Mouse (Mus musculus) erythroblast, embryonic 14.5 days (primary cell): Measurements from ENCODE around the gene Cacna1s.

Experiments used
- GATA1 ChIP-seq: IDR thresholded peaks from 2 replicates; pipeline ENCODE4 v1.6.1; 2012; ENCODE audit warnings: low read length, inconsistent platforms, mixed read lengths
- TAL1 ChIP-seq: IDR thresholded peaks from 3 replicates; pipeline ENCODE4 v1.6.1; 2012; ENCODE audit warnings: low read length, inconsistent platforms, mixed read lengths

DNA sequence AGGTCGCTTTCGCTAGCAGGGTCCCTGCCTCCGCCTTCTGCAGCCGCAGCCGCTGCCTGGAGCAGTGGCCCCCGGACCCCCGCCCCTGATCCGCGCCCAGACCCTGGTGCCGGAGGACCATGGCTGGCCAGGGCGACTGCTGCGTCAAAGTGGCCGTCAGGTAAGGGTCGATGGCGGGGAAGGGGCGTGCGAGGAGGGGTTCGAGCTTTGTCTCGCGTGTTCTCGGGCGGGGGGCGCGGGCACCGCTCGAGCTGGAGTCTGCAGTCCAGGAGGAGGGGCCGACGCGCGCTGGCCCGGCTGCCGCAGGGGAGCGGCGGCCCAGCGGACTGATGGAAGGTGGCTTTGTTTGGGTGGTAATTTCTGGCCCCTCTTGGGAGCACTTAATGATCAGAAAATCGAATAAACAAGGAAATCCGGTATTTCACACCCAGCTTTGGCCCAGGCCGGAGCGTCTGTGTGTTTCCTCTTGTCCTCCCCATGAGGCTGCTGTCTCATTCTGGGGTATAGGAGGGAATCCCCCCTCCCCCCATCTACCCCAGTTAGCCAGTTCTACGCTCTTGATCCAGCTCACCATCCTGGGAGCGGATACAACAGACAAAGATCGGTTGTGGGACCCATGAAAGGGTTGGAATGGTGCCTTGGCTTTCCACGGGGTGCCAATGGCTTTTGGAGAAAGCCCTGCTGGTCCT lies 79.2 kb downstream of the Cacna1s start:
- TF ChIP-seq TAL1 (no peak), GATA1 (no peak)
